Mouse (Mus musculus) telencephalon, adult 2 months (tissue): ENCODE measurements around the gene Kpna2.
A peak's percentile ranks its signal among the peaks of the same experiment; 100 is the strongest.
"Not testable (repeated sequence)": the region's sequence is repeated elsewhere in the genome, so short reads cannot be mapped to it uniquely, and the experiment has no call there.

Source experiments
- DNase-seq: peaks from one replicate; pipeline ENCODE4 v3.0.0-alpha.2; 2011; ENCODE audit warnings: low read depth, low spot score

The Kpna2 gene

DNA sequence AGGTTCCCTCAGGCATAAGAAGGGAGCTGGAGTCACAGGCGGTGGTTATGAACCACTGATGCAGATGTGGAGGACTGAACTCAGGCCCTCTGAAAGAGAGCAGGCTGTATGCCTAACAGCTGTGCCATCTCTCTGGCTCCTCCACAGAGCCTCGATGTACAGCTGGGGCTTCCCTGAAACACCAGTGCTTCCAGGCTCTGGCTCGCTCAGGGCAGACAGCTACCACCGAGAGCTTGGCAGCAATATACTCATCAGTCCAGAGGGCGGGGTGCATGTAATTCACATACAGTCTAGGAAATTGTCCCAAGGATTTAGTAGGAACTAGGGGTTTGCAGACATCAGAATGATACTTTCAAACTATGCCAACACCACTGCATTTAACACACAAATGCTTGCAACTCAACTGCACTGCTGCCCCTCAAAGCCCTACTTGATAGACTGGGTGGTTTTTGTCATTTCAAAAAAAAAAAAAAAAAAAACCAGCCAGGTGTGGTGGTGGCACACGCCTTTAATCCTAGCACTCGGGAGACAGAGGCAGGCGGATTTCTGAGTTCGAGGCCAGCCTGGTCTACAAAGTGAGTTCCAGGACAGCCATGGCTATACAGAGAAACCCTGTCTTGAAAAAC lies 13.2 kb downstream of the Kpna2 start:
- not testable (repeated sequence) for DNase-seq

DNA sequence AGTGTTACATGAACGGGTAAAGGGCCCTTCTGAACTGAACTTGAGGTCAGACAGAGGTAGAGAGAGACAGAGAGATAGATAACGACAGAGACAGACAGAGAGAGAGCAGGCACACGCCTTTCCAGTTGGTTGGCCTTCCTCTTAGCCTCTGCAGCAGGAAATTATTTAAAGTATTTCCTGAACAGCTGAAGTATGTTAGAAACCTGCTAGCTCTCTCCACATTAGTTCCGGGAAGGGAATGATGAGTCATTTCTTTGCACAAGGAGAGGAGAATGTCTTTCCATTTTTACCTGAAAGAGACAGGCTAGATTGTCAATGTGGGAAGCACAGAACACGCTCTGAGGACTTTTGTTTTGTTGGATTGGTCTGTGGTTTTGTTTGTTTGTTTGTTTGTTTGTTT lies 17.0 kb downstream of the Kpna2 start:
- DNase-seq = no peak

DNA sequence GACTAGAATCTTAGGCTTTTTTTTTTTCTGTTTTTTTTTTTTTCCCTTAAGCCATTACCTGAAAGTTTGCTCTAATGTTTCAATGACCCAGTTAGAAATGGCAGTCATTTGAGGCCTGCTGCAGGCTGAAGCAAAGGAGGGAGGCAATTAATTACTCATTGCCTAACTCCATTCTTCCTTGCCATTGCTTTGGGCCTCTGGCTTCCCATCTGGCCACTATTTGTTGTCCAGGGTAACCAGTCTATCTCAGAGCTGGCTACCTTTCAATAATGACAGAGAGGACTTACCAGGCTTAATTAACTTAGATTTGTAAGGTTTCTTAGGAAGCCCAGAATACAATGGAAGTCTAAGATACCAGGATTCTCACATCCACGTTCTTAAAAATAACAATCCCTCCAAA lies 17.6 kb downstream of the Kpna2 start:
- no peak for DNase-seq

DNA sequence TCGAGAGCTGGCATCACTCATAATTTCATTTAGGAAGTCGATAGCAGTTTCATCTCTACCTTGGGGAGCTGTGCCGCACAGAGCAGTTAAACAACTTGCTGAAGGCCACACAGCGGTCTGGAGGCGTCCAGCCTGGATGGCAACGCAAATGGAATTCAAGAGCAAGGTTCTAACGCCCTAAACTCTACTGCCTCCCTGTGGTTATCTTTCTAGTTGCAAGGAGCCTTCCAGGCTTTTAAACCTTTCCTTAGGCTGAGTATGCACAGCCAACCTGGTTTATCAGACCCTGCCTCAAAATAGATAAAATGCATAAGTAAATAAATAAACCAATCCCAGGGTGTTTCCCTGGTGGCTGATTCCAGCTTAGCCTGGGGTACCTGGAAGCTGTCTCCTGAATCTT lies 18.9 kb downstream of the Kpna2 start:
- peak; percentile 47 for DNase-seq

DNA sequence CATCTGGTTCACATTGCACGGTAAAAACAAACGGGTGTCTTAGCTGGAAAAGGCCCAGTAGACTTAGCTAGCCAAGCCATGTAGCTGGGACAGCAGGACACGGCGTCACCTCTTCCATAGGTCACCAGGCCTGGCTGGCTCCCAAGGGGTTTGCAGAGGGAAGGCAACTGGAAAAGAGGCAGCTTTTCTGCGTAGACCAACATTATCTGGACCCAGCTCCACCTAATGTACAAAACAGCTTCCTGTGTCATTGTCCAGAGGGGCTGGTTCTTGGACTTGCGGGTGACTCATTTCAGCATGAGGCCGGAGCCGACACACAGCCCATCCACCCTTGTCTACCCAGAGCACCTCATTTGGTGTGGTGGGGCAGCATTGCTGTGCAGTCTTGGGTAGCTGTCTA lies 23.1 kb downstream of the Kpna2 start:
- DNase-seq = no peak

DNA sequence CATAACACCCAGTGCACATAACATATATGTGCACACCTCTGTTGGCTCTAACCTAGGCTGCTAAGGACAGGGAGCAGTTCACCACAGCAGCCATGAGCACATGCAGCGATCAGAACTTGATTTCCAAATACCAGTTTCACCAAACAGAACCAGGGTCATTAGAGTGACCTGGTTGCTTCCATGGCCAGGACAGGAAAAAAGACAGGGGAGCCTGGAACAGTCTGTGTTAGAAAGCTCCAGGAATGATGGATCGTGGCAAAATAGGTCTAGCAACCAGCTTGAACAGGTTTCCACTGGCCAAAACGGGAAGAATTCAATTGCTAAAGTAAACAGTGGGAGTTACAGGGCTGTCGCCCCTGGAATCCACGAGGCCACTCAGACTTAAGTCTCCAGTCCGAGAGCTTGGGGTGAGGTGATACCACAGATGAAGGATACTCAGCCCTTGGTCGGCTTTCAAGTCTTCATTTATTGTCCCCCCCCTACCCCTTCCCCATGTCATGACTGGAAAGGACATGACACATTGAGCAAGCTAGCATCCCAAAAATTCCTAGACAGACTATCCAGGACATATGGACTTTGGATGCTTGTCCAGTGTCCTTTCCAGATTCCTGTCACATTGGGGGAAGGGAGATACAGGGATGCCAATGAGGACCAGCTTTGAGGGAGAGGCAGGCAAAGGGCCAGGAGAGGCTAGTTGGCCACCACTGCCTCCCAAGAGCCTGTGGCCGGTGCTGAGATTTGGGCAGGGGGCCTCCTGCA lies 23.7 kb downstream of the Kpna2 start:
- DNase-seq = no peak

DNA sequence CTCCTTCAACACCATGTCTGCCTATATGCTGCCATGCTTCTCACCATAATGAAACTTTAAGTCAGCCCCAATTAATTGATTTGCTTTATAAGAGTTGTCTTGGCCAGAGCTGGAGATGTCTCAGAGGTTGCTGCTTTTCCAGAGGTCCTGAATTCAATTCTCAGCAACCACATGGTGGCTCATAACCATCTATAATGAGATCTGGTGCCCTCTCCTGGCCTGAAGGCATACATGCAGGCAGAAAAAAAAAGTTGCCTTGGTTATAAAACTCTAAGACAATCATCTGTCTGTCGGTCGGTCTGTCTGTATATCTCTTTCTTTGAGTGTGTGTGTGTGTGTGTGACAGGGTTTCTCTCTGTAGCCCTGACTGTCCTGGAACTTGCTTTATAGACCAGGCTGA lies 24.9 kb downstream of the Kpna2 start:
- DNase-seq = no peak

DNA sequence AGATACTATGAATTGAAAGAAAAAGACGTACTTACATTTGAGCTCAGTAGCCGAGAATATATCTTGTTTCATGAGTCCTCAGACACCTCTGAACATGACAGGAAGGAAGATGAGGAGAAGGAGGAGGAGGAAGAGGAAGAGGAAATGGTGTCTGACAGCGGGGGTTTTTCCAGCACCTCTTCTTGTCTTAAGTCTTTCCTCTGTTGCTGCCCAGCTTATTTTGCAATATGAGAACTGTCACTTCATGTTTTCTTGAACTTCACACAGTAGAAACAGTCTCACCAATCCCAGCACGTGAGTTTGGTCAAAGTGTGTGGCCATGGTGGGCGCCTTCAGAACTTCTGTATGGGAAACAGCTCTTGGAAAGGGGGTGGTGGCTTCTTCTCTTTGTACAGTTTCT lies 26.3 kb downstream of the Kpna2 start:
- DNase-seq = no peak

DNA sequence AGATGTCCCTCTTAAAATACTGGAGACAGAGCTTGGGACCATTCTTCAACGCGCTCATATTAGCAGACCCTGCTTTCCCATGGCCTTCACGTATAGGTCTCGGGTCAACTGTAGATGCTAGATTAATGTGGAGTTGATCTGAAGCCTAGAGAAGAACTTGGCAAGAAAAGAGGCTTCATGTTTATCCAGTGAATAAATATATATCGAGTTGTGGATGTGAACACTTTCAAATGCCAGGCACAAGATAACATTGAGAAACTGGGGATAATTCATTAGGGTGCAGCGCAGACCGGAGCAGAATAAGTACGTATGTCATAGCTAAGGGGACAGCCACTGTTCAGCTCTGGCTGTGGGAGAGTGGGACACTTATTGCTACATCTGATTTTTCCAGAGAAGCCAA lies 29.5 kb downstream of the Kpna2 start:
- no peak for DNase-seq

DNA sequence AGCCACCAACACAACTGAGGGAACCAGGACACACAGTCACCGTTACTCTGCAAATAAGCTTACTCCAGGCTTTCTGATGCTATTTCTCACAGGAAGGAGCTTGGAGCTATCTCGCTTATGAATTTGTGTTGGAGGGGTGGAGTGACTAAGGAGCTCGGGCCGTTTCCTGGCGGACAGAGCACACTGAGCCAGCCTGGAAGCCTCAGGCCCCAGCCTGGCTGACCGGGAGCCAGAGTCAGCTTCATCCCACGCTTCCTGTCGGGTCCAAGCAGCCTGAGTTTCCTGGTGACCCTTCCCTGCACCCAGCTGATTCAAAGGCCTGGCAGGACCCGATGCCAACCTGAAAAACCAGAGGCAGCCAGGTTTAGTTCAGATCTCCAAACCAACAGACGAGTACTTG lies 31.7 kb downstream of the Kpna2 start:
- no peak for DNase-seq

DNA sequence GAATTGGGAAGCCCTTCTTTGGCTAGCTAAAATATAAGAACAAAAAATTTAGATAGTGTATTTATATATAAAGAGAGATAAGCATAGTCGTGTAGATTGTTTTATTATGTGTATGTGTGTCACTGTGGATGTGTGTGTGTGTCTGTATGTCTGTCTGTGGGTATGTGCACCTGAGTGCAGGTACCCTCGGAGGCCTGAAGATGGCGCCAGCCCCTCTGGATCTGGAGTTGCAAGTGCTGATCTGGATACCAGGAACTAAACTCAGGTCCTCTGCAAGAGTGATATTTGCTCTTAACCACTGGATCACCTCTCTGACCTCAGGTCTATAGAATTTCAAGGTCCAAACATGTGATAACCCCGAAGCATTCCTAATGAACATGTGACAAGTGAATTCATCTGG lies 33.5 kb downstream of the Kpna2 start:
- no peak for DNase-seq

DNA sequence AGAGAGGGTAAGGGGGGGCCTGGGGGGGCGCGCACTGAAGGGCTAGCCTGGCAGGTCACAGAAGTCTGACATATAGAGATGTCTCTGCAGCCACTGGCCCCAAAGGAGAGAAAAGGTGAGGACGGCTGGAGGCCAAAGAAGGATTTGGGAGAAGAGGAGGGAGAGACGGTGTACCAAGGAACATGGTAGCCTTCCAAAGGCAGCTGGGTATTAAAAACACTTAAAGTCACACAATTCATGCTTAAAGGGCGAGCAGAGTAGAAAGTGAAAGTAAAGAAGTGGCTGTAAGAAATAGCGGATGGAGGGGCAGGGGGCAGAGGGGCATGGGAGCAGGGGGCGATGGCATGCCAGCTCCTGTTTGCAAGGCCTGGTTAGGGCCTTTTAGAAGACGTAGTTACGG lies 37.0 kb downstream of the Kpna2 start:
- DNase-seq = no peak

DNA sequence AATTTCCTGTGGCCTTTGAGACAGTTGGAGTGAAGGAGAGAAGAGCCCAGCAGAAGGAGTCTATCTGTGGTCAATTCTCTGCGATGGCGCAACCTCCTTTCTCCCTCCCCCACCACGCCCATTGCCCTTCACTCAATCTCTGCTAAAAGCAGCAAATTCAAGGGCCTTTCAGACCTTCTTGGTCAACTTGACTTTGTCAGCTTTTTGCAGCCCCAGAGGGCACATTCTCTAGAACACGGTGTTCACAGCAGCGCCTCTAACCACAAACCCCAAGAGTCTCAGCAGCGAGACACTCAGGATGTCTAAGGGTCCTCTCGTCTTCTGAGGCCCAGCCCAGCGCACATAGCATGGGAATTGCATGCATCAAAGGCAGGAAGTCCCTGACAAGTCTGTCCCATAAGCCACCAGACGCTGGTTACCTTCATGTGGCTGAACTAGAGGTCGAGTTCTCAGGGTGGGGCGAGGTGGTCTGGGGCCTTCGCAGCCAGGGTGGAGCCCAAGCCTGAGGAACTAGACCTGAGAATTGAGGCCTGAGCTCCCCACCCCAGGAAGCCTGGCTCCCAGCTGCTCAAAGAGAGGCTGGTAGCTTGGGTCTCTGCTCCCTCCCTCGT lies 37.8 kb downstream of the Kpna2 start:
- DNase-seq = no peak

DNA sequence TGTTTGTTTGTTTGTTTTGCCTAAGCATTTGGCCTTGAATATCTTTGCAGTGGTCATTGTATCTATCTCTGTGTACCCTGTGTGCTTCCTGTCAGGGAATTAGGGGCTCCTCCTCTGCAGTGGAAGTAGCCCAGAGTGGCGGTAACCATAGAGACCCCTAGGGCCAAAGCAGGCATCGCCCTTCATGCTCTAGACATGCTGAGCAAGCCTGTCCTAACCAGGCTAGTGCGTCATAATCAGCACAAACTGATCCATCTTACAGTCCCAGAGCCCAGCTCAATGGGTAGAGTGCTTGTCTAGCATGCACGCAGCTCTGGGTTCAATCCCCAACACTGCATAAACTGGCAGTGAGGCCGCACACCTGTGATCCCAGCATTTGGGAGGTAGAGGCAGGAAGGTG lies 40.2 kb downstream of the Kpna2 start:
- no peak for DNase-seq

DNA sequence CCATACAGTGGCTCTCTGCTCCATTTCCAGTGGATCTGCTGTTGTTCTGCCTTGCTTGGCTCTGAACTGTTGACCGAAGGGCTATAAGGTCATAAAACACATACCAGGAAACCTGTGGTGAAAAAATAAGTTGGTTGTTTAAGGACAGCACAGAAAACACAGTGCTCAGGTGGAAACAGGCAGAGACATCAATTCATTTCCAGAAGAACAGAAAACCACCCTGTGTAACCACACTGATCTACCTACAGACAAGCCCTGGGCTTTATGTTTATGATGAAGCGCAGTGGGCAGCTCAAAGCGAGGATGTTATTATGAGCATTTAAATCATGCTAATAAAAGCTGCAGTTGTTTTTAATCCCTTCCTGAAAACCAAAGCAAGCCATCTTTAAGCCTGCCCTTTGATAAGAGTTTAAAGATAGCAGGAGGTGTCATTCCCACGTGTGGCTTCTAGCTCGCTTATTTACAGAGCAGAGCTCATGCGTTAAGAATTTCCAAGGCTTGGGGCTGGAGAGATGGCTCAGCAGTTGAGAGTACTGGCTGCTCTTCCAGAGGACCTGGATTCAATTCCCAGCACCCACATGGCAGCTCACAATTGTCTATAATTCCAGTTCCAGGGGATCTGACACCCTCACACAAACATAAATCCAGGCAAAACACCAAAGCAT lies 40.8 kb downstream of the Kpna2 start:
- no peak for DNase-seq

DNA sequence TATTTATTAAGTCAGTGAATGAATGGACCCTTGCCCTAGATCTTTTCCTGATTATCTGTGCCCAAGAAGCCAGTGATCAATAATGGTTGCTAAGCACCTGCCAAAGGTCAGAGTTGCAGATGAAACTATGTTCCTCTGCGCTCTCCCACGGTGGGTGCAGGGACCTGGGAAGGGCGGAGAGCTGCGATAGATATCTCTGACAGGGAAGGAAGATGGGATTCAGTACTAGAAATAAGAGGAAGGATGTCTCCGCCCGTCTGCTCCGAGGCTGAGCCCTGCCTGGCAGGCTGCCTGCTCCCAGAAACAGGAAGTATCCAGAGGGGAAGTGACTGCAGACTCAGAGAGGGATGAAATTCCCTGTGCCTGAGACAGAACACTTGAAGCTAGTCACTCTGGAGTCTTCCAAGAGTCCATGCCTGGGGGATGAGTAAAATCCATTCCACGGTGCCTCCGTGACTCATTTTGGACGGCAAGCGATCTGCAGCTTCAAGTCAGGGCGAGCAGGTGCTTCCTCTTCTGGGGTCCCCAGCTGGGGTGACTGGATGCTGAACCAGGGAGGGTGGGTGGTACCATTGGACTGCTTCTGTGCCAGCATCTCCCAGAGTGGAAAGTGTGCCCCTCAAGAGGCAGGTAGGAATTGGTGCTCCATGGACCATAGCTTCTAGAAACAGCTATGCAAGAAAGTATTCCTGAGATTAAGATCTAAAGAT lies 41.9 kb downstream of the Kpna2 start:
- no peak for DNase-seq

DNA sequence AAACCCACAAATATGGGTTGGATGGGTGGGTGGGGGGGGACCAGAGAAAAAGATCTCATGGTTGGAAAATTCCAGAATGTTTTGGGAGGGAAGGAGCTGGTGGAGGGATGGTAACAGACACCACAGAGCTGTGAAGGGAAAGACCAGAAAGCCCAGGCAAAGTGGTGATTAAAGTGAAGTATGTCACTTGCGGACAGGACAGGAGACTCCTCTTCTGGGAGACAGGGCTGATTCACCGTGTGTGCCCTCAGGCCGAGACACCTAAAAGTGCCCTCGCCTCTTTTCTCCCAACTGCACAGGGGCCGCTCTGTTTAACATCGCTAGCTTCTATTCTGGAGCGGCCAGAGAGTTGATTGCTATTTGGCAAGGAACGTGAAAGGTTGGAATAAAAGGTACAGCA lies 44.8 kb downstream of the Kpna2 start:
- DNase-seq = no peak

DNA sequence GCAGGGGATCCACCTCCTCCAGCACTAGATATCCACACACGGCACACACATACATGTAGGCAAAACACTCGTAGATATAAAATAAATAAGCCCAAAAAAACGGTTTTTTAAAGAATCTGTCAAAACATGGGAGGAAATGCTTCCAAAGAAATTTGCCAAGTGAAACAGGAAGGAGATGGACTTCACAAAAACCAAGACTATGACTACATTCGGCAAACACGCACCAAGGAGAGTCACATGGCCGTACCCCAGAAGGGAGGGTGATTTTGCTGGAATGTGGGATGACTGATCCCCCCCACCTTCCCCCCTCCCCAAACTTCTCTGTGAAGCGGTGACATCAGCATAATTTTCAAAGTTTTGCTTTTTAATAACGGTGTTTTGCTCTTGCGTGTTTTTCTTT lies 45.2 kb downstream of the Kpna2 start:
- no peak for DNase-seq
